Mouse (Mus musculus) embryonic fibroblast, embryonic 13.5 days (primary cell): ENCODE measurements at regions not wholly inside any gene's neighbourhood (a gene's known extent, or its start where the extent isn't known, plus 50 kb on each side); places are given as distances from the start of the nearest gene placed in this dataset.

Source experiments
- H3K27ac ChIP-seq: 2 replicates; pipeline ENCODE4 v1.5.1; 2012; ENCODE audit warnings: low read length, control low read depth, inconsistent platforms; ENCODE audit not compliant: insufficient read depth
- H3K4me1 ChIP-seq: 2 replicates; pipeline ENCODE4 v1.6.1; 2011; ENCODE audit warnings: low read length; ENCODE audit not compliant: control insufficient read depth, insufficient read depth
- H3K4me3 ChIP-seq: 2 replicates; pipeline ENCODE4 v1.5.1; 2011; ENCODE audit warnings: mild to moderate bottlenecking, control low read depth, low read length; ENCODE audit not compliant: insufficient read depth
- CTCF ChIP-seq: IDR thresholded peaks from 2 replicates; pipeline ENCODE4 v1.5.1; 2011; ENCODE audit warnings: mild to moderate bottlenecking, control low read depth, low read length, moderate library complexity, borderline replicate concordance; ENCODE audit not compliant: insufficient read depth
- POLR2A ChIP-seq: IDR thresholded peaks from 2 replicates; pipeline ENCODE4 v1.6.1; 2011; ENCODE audit warnings: low read depth, mild to moderate bottlenecking, control low read depth, low read length, moderate library complexity

GRCm38 (mm10) chr3:49096118-49096517 is 661.0 kb downstream of the Pcdh18 start:
- H3K4me3 ChIP-seq, result no peak overlapping the region
- TF ChIP-seq POLR2A, result no peak
- no peak for TF ChIP-seq CTCF
- no peaks in the 10 kb centered on the region for H3K4me1 ChIP-seq
- no peak overlapping the region for H3K27ac ChIP-seq

- no peak overlapping the region for H3K4me3 ChIP-seq
- no peak for TF ChIP-seq POLR2A
- peak; percentile 31; the same call in 1 of the 2 replicates for TF ChIP-seq CTCF
Measured at GRCm38 (mm10) chr3:49093818-49094680, 663.1 kb downstream of the Pcdh18 start.

GRCm38 (mm10) chr3:49068801-49069200 is 688.3 kb downstream of the Pcdh18 start:
- no peak for TF ChIP-seq POLR2A
- TF ChIP-seq CTCF, result no peak
- Histone ChIP-seq H3K4me1 (no peaks in the 10 kb centered on the region), H3K4me3 (no peak overlapping the region), H3K27ac (no peak overlapping the region)

More at GRCm38 (mm10) chr3:49093818-49094680, 663.1 kb downstream of the Pcdh18 start:
- Histone ChIP-seq H3K4me1 (no peaks in the 10 kb centered on the region), H3K27ac (peak overlapping the region; percentile 45; the same call in 1 of the 2 replicates)

- TF ChIP-seq CTCF (no peak), POLR2A (no peak)
- H3K4me1 ChIP-seq, result no peaks in the 10 kb centered on the region
- no peak overlapping the region for H3K4me3 ChIP-seq
- no peak overlapping the region for H3K27ac ChIP-seq
Measured at GRCm38 (mm10) chr3:49062081-49062480, 695.0 kb downstream of the Pcdh18 start.

GRCm38 (mm10) chr3:49032981-49033380 is 724.1 kb downstream of the Pcdh18 start:
- Histone ChIP-seq H3K4me1 (no peaks in the 10 kb centered on the region), H3K4me3 (no peak overlapping the region), H3K27ac (no peak overlapping the region)
- TF ChIP-seq POLR2A, result no peak
- TF ChIP-seq CTCF, result no peak

- Histone ChIP-seq H3K4me3 (no peak overlapping the region), H3K27ac (no peak overlapping the region), H3K4me1 (no peaks in the 10 kb centered on the region)
- TF ChIP-seq CTCF (no peak), POLR2A (no peak)
Measured at GRCm38 (mm10) chr3:49009211-49009967, 747.7 kb downstream of the Pcdh18 start.
